Mouse (Mus musculus) cortical plate, adult 2 months (tissue): Measurements from ENCODE around the gene Jazf1. TPM values are rescaled to one million over a fixed set of nuclear protein-coding genes. Genes with fewer than 3 reads are reported as not detected.

Experiments
- H3K27ac ChIP-seq: fragments of 200-500 bp; 2 replicates; pipeline ENCODE4 v1.5.1; 2012; ENCODE audit warnings: low read length, control low read depth, inconsistent platforms; ENCODE audit not compliant: insufficient read depth
- H3K4me1 ChIP-seq: fragments of 200-500 bp; 2 replicates; pipeline ENCODE4 v1.6.1; 2011; ENCODE audit warnings: low read length; ENCODE audit not compliant: control insufficient read depth, insufficient read depth
- H3K4me3 ChIP-seq: fragments of 200-500 bp; 2 replicates; pipeline ENCODE4 v1.5.1; 2011; ENCODE audit warnings: mild to moderate bottlenecking, low read length, control low read depth; ENCODE audit not compliant: insufficient read depth
- CTCF ChIP-seq: fragments of 200-500 bp; IDR thresholded peaks from 2 replicates; pipeline ENCODE4 v1.5.1; 2011; ENCODE audit warnings: mild to moderate bottlenecking, control low read depth, low read length; ENCODE audit not compliant: insufficient read depth; ENCODE audit errors: extremely low read depth
- POLR2A ChIP-seq: fragments of 200-500 bp; IDR thresholded peaks from 2 replicates; pipeline ENCODE4 v1.6.1; 2011; ENCODE audit warnings: mild to moderate bottlenecking, low read length, control low read depth; ENCODE audit not compliant: insufficient read depth; ENCODE audit errors: extremely low read depth
- polyA plus RNA-seq: library from polyadenylated mRNA; depleted of rRNA; stranded (reverse); fragments of >200 nt; gene quantifications from 2 replicates; pipeline ENCODE4 v1.2.3, GENCODE M21; 2012

Gene Jazf1
- polyA plus RNA-seq, 1 experiment, result 18.3 TPM

- Histone ChIP-seq H3K4me1 (peaks cover 5% of the 10 kb centered on the region; the same call in 1 of the 2 replicates), H3K27ac (no peak overlapping the region), H3K4me3 (no peak overlapping the region)
- TF ChIP-seq CTCF, result no peak
These were observed 118.1 kb downstream of the Jazf1 start for GRCm38 (mm10) chr6:52950371-52950770.

- Histone ChIP-seq H3K4me3 (no peak overlapping the region), H3K27ac (no peak overlapping the region), H3K4me1 (no peaks in the 10 kb centered on the region)
- TF ChIP-seq CTCF (no peak), POLR2A (no peak)
These were observed 125.9 kb downstream of the Jazf1 start for GRCm38 (mm10) chr6:52942534-52942933.

GRCm38 (mm10) chr6:52942101-52942500 is 126.3 kb downstream of the Jazf1 start:
- Histone ChIP-seq H3K27ac (no peak overlapping the region), H3K4me3 (no peak overlapping the region), H3K4me1 (no peaks in the 10 kb centered on the region)
- TF ChIP-seq CTCF, result no peak
- no peak for TF ChIP-seq POLR2A

GRCm38 (mm10) chr6:52937916-52938315 is 130.5 kb downstream of the Jazf1 start:
- Histone ChIP-seq H3K4me3 (no peak overlapping the region), H3K4me1 (peaks cover 5% of the 10 kb centered on the region), H3K27ac (no peak overlapping the region)
- TF ChIP-seq POLR2A, result no peak
- TF ChIP-seq CTCF, result no peak

- peaks cover 7% of the 10 kb centered on the region for H3K4me1 ChIP-seq
- no peak overlapping the region for H3K27ac ChIP-seq
- TF ChIP-seq POLR2A, result no peak
- TF ChIP-seq CTCF, result no peak
- no peak overlapping the region for H3K4me3 ChIP-seq
These were observed 131.4 kb downstream of the Jazf1 start for GRCm38 (mm10) chr6:52936995-52937394.

GRCm38 (mm10) chr6:52934021-52934420 is 134.4 kb downstream of the Jazf1 start:
- H3K4me3 ChIP-seq, result no peak overlapping the region
- H3K27ac ChIP-seq, result peak overlapping the region; percentile 61; the same call in 1 of the 2 replicates
- peaks cover 7% of the 10 kb centered on the region for H3K4me1 ChIP-seq

GRCm38 (mm10) chr6:52932603-52933178 is 135.7 kb downstream of the Jazf1 start:
- Histone ChIP-seq H3K4me1 (peaks cover 7% of the 10 kb centered on the region), H3K4me3 (no peak overlapping the region), H3K27ac (no peak overlapping the region)
- TF ChIP-seq POLR2A, result no peak
- no peak for TF ChIP-seq CTCF

More at GRCm38 (mm10) chr6:52934021-52934420, 134.4 kb downstream of the Jazf1 start:
- TF ChIP-seq CTCF (0 out of 2 replicates have a peak, but pooled peaks have one; percentile 10), POLR2A (no peak)

GRCm38 (mm10) chr6:52929358-52929757 is 139.1 kb downstream of the Jazf1 start:
- Histone ChIP-seq H3K4me3 (no peak overlapping the region), H3K27ac (no peak overlapping the region), H3K4me1 (peaks cover 6% of the 10 kb centered on the region; the same call in 1 of the 2 replicates)
- TF ChIP-seq POLR2A (no peak), CTCF (no peak)

GRCm38 (mm10) chr6:52926947-52927346 is 141.5 kb downstream of the Jazf1 start:
- Histone ChIP-seq H3K4me1 (no peaks in the 10 kb centered on the region), H3K4me3 (no peak overlapping the region), H3K27ac (no peak overlapping the region)
- TF ChIP-seq POLR2A (no peak), CTCF (peak; percentile 44)

- Histone ChIP-seq H3K4me1 (no peaks in the 10 kb centered on the region), H3K27ac (no peak overlapping the region), H3K4me3 (no peak overlapping the region)
- no peak for TF ChIP-seq POLR2A
- TF ChIP-seq CTCF, result no peak
These were observed 142.9 kb downstream of the Jazf1 start for GRCm38 (mm10) chr6:52925458-52926042.
